Mouse (Mus musculus) left cerebral cortex, postnatal 10 days (tissue): ENCODE results near the gene Prpf39. TPM values are rescaled to one million over a fixed set of nuclear protein-coding genes. Genes with fewer than 3 reads are reported as not detected.

Source experiments
- DNase-seq, 2 experiments: peaks; one replicate each; pipeline ENCODE4 v3.0.0; 2021 to 2022; ENCODE audit warnings: low spot score in 2 of 2, mixed read lengths in 1 of 2; ENCODE audit errors: extremely low spot score in 1 of 2
- intact Hi-C: fragments of 180-260 bp; cut with DNase I; formaldehyde crosslinking; loops from one replicate; pipeline ENCODE4 v1.15.1; 2025
- total RNA-seq, 2 experiments: library from RNA; stranded (reverse); gene quantifications; 2 replicates each; pipeline ENCODE4 v1.2.3; 2021

The Prpf39 gene
- total RNA-seq, 2 experiments from 2014 or later: 42.4 to 45.5 TPM

- intact Hi-C loops: no loop called here
- DNase-seq: no peak
Observed at GRCm38 (mm10) chr12:65111503-65111902, 75.4 kb downstream of the Prpf39 start.

GRCm38 (mm10) chr12:65112811-65113210 lies 76.7 kb downstream of the Prpf39 start:
- intact Hi-C loops: no loop called here
- no peak for DNase-seq

Other genes starting within 250 kb of the Prpf39 start
- 10 to 100 TPM; 11.0 to 14.8 TPM for gene Gm527, start 118.4 kb upstream of the Prpf39 start, total RNA-seq
- gene Klhl28, start 70.8 kb upstream of the Prpf39 start, total RNA-seq: 10 to 100 TPM; 23.3 to 24.4 TPM
- gene Togaram1, start 70.5 kb upstream of the Prpf39 start, total RNA-seq: 10 to 100 TPM; 39.1 to 39.4 TPM
- gene Fkbp3, start 37.7 kb downstream of the Prpf39 start, total RNA-seq: 100 to 1,000 TPM; 186 to 206 TPM
- gene Fancm, start 39.3 kb downstream of the Prpf39 start, total RNA-seq: 10 to 100 TPM; 11.4 to 12.1 TPM
- 1 to 10 TPM; 1.5 to 1.8 TPM for gene Mis18bp1, start 136.3 kb downstream of the Prpf39 start, total RNA-seq
- not detected for gene Wdr20rt, start 189.2 kb downstream of the Prpf39 start, total RNA-seq